Mouse (Mus musculus): ENCODE measurements around the gene Ankrd44. TPM values are rescaled to one million over a fixed set of nuclear protein-coding genes. Genes with fewer than 3 reads are reported as not detected.

Ankrd44 gene
- polyA plus RNA-seq, 1 experiment, result 17.8 TPM

- TF ChIP-seq CTCF (conservative IDR thresholded peaks at IDR 0.05; ENCODE audit: insufficient read depth, insufficient read length, low read depth, low read length), result no peak
- TF ChIP-seq POLR2A (IDR thresholded peaks at IDR 0.05; ENCODE audit: low read depth, low read length), result no peak
- 79% methylated on average over 1 of the region's 1 CpGs for WGBS
- no peaks in the 10 kb centered on the region for H3K27me3 ChIP-seq (replicated peaks; ENCODE audit: control insufficient read depth, insufficient read depth, low read length)
Measured at GRCm38 (mm10) chr1:54629106-54629505, 297.1 kb downstream of the Ankrd44 start.

GRCm38 (mm10) chr1:54614963-54615362 lies 311.2 kb downstream of the Ankrd44 start:
- no peaks in the 10 kb centered on the region for H3K4me1 ChIP-seq (ENCODE audit: control insufficient read depth, insufficient read depth, low read length)
- H3K4me3 ChIP-seq (ENCODE audit: insufficient read depth, low read depth, low read length), result no peak overlapping the region
- H3K27ac ChIP-seq (ENCODE audit: insufficient read depth, low read depth, low read length), result no peak overlapping the region
- 76% methylated on average over 6 of the region's 6 CpGs for WGBS
- no peaks in the 10 kb centered on the region for H3K36me3 ChIP-seq (ENCODE audit: control insufficient read depth, insufficient read depth, low read length)
- DNase-seq, result peak; percentile 10
- no peaks in the 10 kb centered on the region for H3K27me3 ChIP-seq (replicated peaks; ENCODE audit: control insufficient read depth, insufficient read depth, low read length)
- TF ChIP-seq CTCF (conservative IDR thresholded peaks at IDR 0.05; ENCODE audit: insufficient read depth, insufficient read length, low read depth, low read length), result no peak
- no peak for TF ChIP-seq POLR2A (IDR thresholded peaks at IDR 0.05; ENCODE audit: low read depth, low read length)

More at GRCm38 (mm10) chr1:54629106-54629505, 297.1 kb downstream of the Ankrd44 start:
- Histone ChIP-seq H3K27ac (ENCODE audit: insufficient read depth, low read depth, low read length) (no peak overlapping the region), H3K36me3 (ENCODE audit: control insufficient read depth, insufficient read depth, low read length) (no peaks in the 10 kb centered on the region), H3K4me3 (ENCODE audit: insufficient read depth, low read depth, low read length) (no peak overlapping the region), H3K4me1 (ENCODE audit: control insufficient read depth, insufficient read depth, low read length) (no peaks in the 10 kb centered on the region)
- no peak for DNase-seq

- 60% methylated on average over 6 of the region's 6 CpGs for WGBS
- no peak overlapping the region for H3K27ac ChIP-seq (ENCODE audit: insufficient read depth, low read depth, low read length)
Measured at GRCm38 (mm10) chr1:54612344-54612743, 313.8 kb downstream of the Ankrd44 start.

GRCm38 (mm10) chr1:54611891-54612290 lies 314.3 kb downstream of the Ankrd44 start:
- H3K4me1 ChIP-seq (ENCODE audit: control insufficient read depth, insufficient read depth, low read length), result no peaks in the 10 kb centered on the region
- WGBS, result 59% methylated on average over 7 of the region's 7 CpGs
- TF ChIP-seq POLR2A (IDR thresholded peaks at IDR 0.05; ENCODE audit: low read depth, low read length), result no peak
- no peak for TF ChIP-seq CTCF (conservative IDR thresholded peaks at IDR 0.05; ENCODE audit: insufficient read depth, insufficient read length, low read depth, low read length)
- DNase-seq, result no peak
- H3K4me3 ChIP-seq (ENCODE audit: insufficient read depth, low read depth, low read length), result no peak overlapping the region
- H3K27ac ChIP-seq (ENCODE audit: insufficient read depth, low read depth, low read length), result no peak overlapping the region
- H3K27me3 ChIP-seq (replicated peaks; ENCODE audit: control insufficient read depth, insufficient read depth, low read length), result no peaks in the 10 kb centered on the region
- H3K36me3 ChIP-seq (ENCODE audit: control insufficient read depth, insufficient read depth, low read length), result no peaks in the 10 kb centered on the region

More at GRCm38 (mm10) chr1:54612344-54612743, 313.8 kb downstream of the Ankrd44 start:
- DNase-seq, result no peak
- no peak overlapping the region for H3K4me3 ChIP-seq (ENCODE audit: insufficient read depth, low read depth, low read length)
- no peaks in the 10 kb centered on the region for H3K4me1 ChIP-seq (ENCODE audit: control insufficient read depth, insufficient read depth, low read length)
- TF ChIP-seq CTCF (conservative IDR thresholded peaks at IDR 0.05; ENCODE audit: insufficient read depth, insufficient read length, low read depth, low read length) (no peak), POLR2A (IDR thresholded peaks at IDR 0.05; ENCODE audit: low read depth, low read length) (no peak)
- H3K27me3 ChIP-seq (replicated peaks; ENCODE audit: control insufficient read depth, insufficient read depth, low read length), result no peaks in the 10 kb centered on the region
- no peaks in the 10 kb centered on the region for H3K36me3 ChIP-seq (ENCODE audit: control insufficient read depth, insufficient read depth, low read length)

GRCm38 (mm10) chr1:54606936-54607335 lies 319.3 kb downstream of the Ankrd44 start:
- Histone ChIP-seq H3K27ac (ENCODE audit: insufficient read depth, low read depth, low read length) (no peak overlapping the region), H3K4me3 (ENCODE audit: insufficient read depth, low read depth, low read length) (no peak overlapping the region), H3K4me1 (ENCODE audit: control insufficient read depth, insufficient read depth, low read length) (no peaks in the 10 kb centered on the region), H3K27me3 (replicated peaks; ENCODE audit: control insufficient read depth, insufficient read depth, low read length) (no peaks in the 10 kb centered on the region), H3K36me3 (ENCODE audit: control insufficient read depth, insufficient read depth, low read length) (no peaks in the 10 kb centered on the region)
- 75% methylated on average over 1 of the region's 1 CpGs for WGBS
- no peak for DNase-seq
- TF ChIP-seq CTCF (conservative IDR thresholded peaks at IDR 0.05; ENCODE audit: insufficient read depth, insufficient read length, low read depth, low read length) (no peak), POLR2A (IDR thresholded peaks at IDR 0.05; ENCODE audit: low read depth, low read length) (no peak)

- WGBS, result 95% methylated on average over 9 of the region's 9 CpGs
- Histone ChIP-seq H3K36me3 (ENCODE audit: control insufficient read depth, insufficient read depth, low read length) (no peaks in the 10 kb centered on the region), H3K4me1 (ENCODE audit: control insufficient read depth, insufficient read depth, low read length) (no peaks in the 10 kb centered on the region; the same call in 1 of the 2 replicates), H3K27ac (ENCODE audit: insufficient read depth, low read depth, low read length) (no peak overlapping the region), H3K27me3 (replicated peaks; ENCODE audit: control insufficient read depth, insufficient read depth, low read length) (no peaks in the 10 kb centered on the region), H3K4me3 (ENCODE audit: insufficient read depth, low read depth, low read length) (no peak overlapping the region)
- no peak for DNase-seq
- TF ChIP-seq CTCF (conservative IDR thresholded peaks at IDR 0.05; ENCODE audit: insufficient read depth, insufficient read length, low read depth, low read length) (no peak), POLR2A (IDR thresholded peaks at IDR 0.05; ENCODE audit: low read depth, low read length) (no peak)
Measured at GRCm38 (mm10) chr1:54601692-54602091, 324.5 kb downstream of the Ankrd44 start.

- H3K36me3 ChIP-seq (ENCODE audit: control insufficient read depth, insufficient read depth, low read length), result no peaks in the 10 kb centered on the region
- H3K4me1 ChIP-seq (ENCODE audit: control insufficient read depth, insufficient read depth, low read length), result no peaks in the 10 kb centered on the region; the same call in 1 of the 2 replicates
- no peak for TF ChIP-seq POLR2A (IDR thresholded peaks at IDR 0.05; ENCODE audit: low read depth, low read length)
- no peak for TF ChIP-seq CTCF (conservative IDR thresholded peaks at IDR 0.05; ENCODE audit: insufficient read depth, insufficient read length, low read depth, low read length)
- H3K4me3 ChIP-seq (ENCODE audit: insufficient read depth, low read depth, low read length), result no peak overlapping the region
- DNase-seq, result no peak
- no peak overlapping the region for H3K27ac ChIP-seq (ENCODE audit: insufficient read depth, low read depth, low read length)
- 58% methylated on average over 1 of the region's 1 CpGs for WGBS
- no peaks in the 10 kb centered on the region for H3K27me3 ChIP-seq (replicated peaks; ENCODE audit: control insufficient read depth, insufficient read depth, low read length)
Measured at GRCm38 (mm10) chr1:54600275-54600674, 325.9 kb downstream of the Ankrd44 start.
